Mouse (Mus musculus): ENCODE measurements at regions not wholly inside any gene's neighbourhood (a gene's known extent, or its start where the extent isn't known, plus 50 kb on each side); places are given as distances from the start of the nearest gene placed in this dataset.

DNA sequence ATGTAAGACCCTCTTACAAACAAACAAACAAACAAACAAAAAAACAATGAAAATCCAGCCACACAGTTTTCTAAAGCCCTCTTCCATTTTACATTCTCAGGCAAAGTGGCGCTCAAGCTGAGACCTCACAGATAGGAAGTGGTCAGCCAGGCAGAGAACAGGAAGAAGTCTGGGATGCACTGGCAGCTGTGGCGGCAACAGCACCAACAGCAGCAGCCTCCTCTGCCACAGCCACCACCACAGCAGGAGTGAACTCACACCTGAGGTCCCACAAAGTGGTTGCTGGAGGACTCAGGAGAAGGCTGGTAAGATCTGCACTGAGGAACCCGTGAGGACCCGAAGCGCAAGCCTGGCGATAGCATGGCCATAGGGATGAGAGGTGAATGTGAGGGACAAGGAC is 156.3 kb downstream of the Grm4 start:
- DNase-seq (ENCODE audit: low spot score), result no peak

DNA sequence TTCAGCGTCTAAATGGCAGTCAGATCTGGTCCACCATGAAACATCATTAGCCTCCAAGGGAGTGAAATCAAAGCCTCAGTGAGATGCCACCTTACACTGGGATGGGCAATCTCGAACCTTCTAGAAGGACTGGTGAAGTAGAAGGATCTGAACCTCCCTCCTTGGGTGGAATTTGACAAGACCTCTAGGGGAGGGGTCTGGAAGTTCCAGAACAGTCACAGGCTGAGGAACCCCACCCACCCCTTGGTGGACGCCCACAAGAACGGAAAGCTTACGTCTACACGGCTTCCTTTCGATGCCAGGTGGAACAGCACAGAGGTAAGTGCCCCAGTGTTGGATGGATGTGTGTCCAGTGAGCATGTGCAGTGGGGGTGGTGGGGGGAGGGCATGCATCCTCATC is 156.9 kb downstream of the Grm4 start:
- DNase-seq (ENCODE audit: low spot score), result no peak

DNA sequence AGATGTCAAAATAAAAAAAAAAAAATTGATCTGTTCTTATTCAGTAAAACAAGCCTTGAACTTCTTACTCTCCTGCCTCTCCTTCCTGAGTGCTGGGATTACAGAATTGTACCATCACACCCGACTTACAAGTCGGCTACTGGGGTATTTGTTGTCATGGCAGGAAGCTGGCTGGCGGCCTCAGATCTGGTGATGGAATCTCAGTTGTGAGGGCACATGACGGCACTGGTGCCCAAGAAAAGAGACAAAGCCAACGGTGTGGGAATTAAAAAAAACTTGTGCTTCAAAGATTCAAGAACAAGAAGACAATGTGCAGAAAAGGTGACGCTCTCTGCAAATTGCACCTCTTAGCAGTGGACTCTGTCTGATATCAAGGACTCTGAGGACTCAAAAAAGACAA is 157.3 kb downstream of the Grm4 start:
- no peak for DNase-seq (ENCODE audit: low spot score)

DNA sequence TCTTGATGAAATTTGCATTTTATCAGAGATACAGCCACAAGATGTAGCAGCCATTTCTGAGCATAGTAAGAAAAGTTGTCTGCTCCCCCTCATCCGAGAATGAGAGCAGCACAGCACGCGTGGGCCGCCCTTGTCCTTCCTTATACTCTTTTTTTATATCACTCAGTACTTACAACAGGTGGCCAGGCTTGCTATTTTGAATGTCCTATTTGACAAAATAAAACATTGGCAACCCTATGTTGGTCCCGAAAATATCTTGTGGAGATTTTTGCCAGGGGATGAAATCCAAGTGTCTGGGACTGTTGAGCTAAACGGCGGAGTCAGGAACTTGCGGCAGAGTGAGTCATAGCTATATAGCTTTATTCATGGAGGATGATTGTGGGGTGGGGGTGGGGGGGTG is 158.0 kb upstream of the Lemd2 start:
- no peak for DNase-seq (ENCODE audit: low spot score)

DNA sequence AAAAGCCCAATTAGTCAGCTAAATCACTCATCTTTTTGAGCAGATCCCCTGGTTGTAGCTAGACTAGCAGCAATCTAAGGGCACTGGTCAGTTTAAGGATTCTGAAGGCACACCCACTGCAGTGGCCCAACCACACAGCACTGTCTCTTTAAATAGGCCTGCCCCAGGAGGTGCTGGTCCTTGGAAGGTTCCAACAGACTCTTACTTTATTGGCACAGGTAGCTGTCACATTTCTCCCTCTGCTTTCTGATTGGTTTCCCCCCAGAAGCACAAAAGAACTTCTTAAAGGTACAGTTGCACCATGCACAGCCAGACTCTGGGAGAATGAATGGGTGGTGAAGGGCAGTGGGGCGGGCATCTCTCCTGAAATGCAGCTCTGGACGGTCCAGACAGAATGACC is 157.1 kb upstream of the Lemd2 start:
- no peak for DNase-seq (ENCODE audit: low spot score)

DNA sequence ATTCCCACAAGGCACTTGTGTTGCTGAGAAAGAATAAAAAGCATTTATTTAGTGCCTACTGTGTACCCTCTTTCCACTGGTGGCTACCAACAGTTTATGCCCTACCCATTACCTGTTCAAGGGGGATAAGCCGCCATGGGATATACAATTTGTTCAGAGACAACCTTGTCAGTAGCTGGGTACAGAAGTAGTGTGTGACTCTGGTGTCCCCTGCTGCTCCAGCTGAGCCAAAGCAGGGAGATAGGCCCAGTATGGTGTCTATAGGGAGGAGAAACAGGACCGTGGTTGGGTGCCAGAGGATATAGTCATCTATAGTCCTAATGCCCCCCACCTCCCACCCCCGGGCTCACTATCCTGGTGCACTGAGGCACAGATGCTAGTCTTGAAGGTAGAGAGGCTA is 152.6 kb upstream of the Lemd2 start:
- DNase-seq (ENCODE audit: low spot score), result no peak

DNA sequence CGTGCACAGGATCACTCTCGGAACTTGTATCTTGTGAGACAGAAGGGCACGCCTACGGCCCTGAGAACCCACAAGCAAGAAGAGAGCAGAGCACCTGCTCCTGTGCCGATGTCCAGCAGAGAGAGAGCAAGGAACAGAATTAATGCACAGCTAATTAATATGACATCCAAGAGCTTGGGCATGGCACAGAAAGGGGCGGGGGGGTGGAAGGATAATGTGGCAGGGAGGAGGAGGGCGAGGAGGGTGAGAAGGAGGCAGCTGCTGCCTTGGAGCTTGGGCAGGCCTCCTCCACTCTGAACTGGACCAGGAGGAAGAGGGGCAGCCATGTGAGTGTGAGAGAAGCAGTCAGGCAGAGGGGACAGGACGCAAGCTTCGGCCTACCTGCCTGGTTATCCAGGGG is 151.4 kb upstream of the Lemd2 start:
- no peak for DNase-seq (ENCODE audit: low spot score)

DNA sequence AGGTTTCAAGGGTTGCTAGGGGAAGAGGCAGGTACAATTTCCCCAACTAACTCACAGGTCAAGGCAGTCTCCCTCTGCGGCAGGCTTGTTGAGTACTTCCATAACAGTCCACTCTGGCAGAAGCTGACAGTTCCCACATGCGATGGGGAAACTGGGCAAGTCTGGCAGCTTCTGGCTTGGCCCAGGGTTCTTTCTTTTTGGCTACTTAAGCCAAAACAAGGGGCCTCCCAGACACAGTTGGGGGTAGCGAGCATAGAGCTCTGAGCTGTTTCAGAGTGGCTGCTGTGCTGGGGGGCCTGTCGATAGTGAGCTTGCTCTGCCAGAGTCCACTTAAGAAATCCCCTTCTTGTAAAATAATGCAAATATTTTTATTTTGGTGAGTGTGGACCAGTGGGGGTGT is 150.8 kb upstream of the Lemd2 start:
- no peak for DNase-seq (ENCODE audit: low spot score)

DNA sequence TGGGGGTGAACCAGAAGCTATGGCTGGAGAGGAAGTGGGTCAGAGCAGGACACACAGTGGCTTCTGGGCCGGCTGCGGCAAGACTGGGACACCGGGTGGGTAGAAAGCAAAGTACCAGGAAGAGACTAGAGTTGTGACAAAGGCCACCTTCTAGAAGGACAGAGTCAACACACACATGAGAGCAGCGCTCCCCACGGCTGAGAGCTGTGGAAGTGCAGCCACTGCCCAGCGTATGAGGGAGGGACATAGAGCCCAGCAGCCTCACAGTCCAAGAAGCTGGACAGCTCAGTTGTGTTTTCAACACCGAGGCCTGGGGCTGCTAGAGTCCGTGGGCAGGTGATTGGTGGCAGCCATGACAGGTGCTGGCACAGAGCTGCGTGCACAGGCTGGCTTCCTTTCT is 145.6 kb upstream of the Lemd2 start:
- DNase-seq (ENCODE audit: low spot score), result no peak

DNA sequence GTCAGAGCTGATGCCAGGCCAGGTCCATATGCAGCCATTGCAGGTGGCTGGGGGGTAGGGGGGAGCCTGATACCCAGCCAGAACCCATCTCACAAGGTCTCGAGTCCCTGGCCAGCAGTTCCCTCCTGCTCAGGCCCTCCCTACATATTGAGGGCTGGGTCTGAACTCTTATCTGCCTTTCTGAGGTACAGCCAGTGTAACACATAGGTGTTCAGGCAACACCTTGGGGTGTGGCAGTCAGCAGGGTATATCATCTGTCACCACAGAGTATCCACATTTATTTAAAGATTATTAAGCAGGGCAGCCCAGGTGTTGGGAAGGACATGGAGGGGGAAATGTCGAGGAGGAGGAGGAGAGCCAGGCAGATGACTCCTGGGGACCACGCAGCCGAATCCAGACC is 145.2 kb upstream of the Lemd2 start:
- DNase-seq (ENCODE audit: low spot score), result no peak

DNA sequence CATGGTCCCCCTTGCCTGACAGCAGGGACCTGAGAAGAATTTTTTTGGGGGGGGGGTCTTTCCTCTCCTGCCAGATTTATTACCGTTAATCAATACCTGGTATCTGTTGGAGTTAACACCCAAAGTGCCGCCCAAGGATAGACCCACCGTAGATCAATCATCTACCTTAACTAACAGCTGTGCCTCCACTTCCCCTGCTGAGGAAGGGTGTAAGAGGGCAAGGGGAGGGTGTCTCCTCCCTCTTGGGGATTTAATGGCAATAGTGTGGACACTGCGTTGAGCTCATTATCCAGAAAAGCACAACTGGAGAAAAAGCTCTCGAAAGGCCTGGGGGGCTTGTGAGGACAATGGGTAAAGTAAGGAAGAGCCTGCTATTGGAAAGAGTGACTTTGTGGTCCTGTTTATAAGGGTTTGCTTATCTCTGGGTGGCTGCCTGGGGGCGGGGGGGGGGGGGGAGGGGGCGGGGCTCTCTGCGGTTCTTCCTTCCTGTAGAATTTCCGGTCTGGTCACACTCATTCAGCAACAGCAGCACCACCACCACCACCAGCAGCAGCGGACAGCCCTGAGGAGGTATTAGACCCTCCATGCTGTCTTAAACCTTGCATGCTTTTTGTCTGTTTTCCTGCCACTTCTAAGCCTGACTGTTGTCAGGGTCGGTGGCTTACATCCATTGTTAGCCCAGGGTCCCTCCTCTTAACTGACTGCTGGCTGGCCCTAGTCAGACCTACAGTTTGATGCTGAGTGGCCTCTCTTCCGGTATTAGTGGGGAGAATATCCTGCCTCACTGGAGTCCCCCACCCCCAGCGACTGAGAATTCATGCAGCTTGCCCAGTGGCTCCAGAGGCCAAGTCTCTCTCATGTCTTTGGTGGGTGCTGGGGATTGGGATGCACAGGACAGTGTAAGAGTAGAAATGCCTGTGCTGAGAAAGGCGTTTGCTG is 138.0 kb upstream of the Lemd2 start:
- DNase-seq (ENCODE audit: low spot score), result no peak

DNA sequence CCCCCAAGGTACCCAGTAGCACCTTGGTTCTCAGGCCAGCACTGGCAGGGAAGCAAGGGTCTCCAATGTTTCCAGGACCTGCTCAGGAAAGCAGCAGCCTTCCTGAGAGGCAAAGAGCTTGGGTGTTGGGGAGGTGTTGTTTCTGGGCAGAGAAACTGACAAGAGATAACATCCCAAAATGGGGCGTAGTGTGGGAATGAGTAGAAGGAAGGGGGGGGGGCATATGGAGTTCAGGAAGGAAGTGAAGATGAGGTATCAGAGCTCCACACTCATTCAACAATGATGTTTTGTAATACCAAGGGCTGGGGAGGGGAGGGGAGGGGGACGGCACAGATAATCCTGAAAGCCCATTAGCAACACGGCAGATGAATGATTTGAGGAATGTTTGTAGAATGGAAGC is 135.6 kb upstream of the Lemd2 start:
- no peak for DNase-seq (ENCODE audit: low spot score)

DNA sequence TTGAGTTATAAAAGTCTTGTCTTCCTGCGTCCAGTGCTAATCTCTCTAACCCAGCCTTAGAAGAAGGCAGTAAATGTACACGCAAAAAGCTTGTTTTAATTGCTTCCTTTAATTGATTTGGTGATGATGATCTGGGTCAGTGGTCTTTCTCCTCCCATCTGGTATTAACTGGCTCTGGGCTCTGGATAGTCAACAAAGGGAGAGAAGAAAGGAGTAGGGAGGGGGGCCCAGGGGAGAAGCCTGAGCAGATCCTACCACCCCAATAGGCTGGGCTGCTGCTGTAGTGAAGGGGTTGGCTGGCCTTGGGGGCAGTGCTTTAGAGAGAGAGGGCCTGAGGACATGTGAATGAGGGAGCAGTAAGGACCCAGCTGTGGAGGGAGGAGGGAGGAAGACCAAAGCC is 135.0 kb upstream of the Lemd2 start:
- no peak for DNase-seq (ENCODE audit: low spot score)

DNA sequence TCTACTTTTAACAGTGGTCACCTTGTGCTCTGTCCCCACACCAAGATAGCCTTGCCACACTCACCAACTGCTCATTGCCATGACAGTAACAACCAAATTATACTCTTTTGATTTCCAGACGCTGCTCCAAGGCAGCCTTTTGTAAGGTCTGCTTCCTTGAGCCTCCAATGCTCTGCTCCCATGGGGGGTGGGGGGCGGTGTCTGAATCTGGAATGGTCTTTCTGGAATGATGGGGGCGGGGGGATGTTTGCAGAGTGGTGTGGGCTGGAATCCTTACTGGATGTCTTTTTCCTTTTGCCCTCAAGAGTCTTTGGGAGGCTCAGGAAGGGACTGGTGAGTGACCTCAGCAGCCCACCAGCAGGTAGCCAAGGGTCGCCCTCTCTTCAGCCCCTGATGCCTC is 131.4 kb upstream of the Lemd2 start:
- no peak for DNase-seq (ENCODE audit: low spot score)

DNA sequence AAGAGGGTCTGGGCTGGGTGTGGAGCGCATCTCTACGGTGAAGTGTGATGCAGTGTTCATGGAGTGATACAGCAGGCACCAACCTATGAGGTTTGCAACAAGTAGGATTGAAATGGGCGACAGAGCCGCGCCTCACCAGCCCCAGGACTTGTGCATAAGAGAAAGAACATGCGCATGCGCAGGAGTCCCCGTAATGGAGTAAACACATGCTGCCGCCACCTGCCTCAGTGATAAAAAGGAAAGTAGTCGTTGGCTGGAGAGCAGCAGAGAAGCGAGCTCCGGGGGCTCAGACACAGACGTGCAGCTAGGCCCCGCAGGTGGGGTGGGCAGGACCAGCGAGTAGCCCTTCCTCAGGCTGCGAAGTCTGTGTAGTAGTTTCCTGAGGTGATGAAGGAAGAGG is 129.3 kb upstream of the Lemd2 start:
- DNase-seq (ENCODE audit: low spot score), result no peak

DNA sequence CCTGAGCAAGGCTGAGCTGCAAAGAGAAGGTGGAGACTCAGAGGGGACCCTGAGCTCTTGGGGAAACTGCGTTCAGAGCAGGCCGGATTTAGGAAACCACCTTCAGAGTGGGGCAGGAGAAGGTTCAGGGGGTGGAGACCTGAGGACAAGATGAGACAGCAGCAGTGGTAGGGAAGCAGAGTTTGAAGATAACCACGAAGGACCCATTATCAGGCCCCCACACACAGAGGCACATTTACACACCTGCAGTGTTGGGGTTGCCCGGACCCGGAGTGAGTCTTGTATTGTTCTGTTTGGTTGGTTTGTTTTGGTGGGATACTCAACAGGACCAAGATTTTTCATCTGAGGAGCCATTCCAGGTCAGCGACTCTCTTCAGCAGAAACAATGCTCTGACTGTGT is 128.9 kb upstream of the Lemd2 start:
- no peak for DNase-seq (ENCODE audit: low spot score)

DNA sequence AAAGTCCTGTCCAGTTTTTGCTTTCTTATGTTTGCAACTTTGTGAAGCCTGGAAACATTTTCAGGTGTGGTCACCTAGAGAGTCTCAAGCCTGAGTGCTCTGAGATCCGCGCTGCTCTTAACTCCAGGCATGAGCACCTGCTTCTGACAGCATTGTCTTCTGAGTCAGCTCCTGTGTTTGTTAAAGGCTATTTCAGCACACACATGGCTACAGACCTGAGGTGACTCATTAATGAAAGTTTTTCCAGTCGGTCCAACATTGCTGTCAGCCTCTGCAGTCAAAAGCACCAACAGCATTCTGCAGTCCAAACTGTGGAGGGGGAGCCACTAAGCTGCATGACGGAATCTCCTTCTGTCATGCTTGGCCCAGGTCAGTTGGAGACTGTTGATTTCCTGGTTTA is 127.8 kb upstream of the Lemd2 start:
- DNase-seq (ENCODE audit: low spot score), result no peak

DNA sequence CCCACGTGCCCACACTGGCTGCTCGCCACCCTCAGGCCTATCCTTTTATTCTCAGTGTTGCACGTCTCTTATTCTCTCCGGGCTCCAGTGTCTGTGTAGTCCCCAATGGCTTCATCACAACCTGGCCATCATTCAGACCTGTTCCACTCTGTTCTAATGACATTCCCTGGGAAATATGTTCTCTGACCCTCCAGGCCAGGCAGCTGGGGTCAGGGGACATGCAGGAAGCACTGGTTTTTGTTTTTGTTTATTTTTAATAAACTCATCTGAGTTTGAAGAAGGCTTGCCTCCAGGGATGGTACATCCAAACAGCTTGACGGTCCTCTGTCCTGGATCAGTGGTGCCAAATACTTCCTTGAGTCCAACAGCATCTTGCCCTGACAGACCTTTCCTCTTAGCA is 127.4 kb upstream of the Lemd2 start:
- DNase-seq (ENCODE audit: low spot score), result no peak

DNA sequence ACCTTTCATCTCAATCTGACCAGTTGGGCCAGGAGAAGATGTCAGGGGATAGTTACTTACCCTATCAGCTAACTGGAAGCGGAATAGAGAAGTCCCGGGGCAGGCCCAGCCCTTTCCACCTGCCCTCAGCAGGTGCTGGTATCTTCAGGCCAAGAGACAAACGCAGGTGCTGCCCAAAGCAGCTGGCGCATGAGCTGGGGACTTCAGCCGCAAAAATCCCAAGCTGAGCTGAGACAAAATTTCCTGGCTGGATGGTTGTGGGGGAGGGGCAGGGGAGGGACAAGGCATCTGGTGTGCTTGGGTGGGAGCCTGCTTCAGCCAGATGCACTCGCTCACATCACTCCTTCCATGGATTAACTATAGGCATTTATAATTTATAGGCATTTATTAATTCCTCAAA is 125.5 kb upstream of the Lemd2 start:
- DNase-seq (ENCODE audit: low spot score), result peak; percentile 75

DNA sequence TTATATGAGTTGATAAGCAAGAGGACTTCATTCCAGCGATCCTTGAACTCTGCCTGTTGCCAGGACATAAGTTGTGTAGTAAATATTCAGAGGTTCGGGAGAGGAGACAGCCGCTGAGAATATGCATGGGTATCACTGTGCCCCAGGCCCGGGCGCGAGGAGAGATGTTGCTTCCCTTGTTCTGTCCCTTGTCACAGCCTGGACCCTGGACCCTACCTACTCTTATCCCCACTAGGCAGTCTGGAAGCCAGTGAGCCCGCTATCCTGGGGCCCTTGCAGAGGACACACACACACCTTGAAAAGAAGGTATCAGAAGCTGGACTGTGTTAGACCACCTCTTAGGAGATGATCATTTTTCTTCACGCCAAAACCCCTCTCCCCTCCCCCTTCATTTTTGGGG is 124.9 kb upstream of the Lemd2 start:
- peak; percentile 51 for DNase-seq (ENCODE audit: low spot score)

DNA sequence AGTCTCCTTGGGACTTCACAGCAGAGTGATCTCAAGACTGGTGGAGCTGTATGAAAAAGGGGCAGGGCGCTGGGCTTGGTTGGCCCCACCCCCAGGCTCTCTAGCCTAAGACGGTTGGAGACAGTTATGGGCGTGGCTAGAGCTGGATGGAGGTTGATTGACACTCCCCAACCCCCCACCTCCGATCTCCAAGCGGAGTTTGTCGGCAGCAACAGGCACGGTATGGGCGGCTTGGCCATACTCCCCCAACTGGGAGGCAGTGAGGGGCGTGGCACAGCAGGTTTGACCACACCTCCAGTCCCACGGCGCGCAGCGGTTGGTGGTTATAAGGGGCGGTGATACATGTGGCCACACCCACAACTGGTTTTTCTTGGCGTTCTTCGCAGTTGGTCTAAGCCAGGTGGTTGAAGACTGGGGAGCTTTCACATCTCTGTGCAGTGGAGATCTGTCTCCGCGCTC is 120.8 kb upstream of the Lemd2 start:
- peak; percentile 94 for DNase-seq (ENCODE audit: low spot score)

DNA sequence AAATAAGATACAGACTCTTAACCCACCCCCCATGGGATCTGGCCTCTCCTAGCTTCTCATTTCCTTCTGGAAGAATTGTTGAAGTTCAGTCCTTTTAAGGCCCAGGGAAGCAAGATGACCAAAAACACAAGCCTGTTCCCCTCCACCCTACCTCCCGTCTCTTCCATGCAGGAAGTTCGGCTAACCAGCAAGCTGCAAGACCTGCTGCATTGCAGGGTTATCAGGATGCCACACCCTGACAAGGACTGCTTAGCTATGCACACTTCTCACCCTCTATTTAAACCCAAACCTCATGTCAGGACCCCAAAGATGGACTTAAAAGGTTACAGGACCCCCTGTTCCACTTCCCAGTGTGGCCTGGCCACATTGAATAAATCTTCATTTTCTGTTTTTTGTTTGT is 119.2 kb upstream of the Lemd2 start:
- no peak for DNase-seq (ENCODE audit: low spot score)

DNA sequence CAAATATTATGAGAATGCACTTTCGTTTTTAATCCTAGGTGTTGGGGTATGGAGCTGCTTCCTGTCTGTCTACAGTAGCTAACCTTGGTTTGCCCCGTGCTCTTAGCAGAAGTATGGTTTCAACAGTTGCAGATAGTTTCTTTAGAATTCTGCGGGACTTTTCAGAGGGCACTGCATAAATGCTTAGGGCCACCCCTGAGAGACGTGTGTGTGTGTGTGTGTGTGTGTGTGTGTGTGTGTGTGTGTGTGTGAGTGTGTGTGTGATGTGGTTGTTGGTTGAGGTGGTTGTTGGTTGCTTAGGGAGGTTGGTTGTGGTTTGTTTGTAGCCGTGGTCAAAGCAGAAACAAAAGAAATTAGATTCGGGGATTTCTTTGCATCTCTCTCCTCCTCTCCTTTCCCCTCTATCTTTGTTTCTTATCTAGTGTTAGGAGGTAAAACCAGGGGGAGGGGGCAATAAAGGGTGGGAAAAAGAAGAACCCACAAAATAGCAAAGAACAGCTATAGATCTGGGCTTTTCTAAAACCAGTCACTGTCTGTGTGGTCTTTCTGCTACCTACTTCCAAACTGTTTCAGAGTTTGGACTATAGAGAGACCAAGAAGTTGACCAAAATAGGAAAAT is 118.7 kb upstream of the Lemd2 start:
- no peak for DNase-seq (ENCODE audit: low spot score)

Data from testis, postnatal 10 days (tissue).